Mouse (Mus musculus): ENCODE measurements around the gene Fam71e1.

DNA sequence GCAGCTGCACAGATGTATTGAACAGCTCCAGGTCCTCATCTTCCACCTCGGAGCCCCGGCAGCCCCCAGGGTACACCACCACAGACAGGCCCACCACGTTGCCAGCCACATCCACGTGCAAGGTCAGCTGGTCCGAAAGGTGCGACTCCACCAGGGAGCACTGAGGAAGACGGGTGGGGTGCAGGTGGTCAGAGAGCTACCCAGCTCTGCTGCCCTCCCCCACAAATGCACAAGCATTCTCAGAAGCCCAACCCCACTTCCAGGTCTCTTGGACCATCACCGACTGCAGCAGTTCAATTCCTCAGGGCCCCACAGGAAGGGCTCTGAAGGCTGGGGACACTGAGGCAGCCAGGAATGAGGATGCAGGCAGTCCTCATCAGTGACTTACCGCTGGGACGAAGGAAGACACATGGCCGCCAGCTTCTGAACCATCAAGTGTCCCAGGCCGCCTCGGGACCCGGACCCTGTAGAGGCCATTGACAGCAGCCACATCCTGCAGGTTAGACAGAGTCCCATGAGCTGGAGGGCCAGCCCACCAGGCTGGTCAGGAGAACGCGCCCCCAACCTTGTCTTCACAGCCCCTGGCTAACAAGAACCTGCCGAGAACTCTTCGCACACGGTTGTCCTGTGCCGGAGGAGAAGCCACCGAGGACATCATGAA is 4.1 kb upstream of the Fam71e1 start:
- TF ChIP-seq CTCF (conservative IDR thresholded peaks at IDR 0.05; ENCODE audit: low read length) (no peak), POU5F1 (IDR thresholded peaks at IDR 0.05; ENCODE audit: borderline replicate concordance, low read length) (no peak), NANOG (IDR thresholded peaks at IDR 0.05; ENCODE audit: borderline replicate concordance, low read length) (no peak)
